Mouse (Mus musculus) liver, postnatal 0 days (tissue): ENCODE measurements at regions not wholly inside any gene's neighbourhood (a gene's known extent, or its start where the extent isn't known, plus 50 kb on each side); places are given as distances from the start of the nearest gene placed in this dataset.

Experiments used
- ATAC-seq: fragments of 200-750 bp; cut with Nextera tagmentation; 2 replicates; pipeline ENCODE4 v1.8.0; 2017; ENCODE audit warnings: mild to moderate bottlenecking, moderate library complexity
- DNase-seq: peaks from one replicate; pipeline ENCODE4 v3.0.0-alpha.2; 2016
- H3K27ac ChIP-seq: fragments of 300-500 bp; sonication (generic); 2 replicates; pipeline ENCODE4 v1.5.1; 2014; ENCODE audit warnings: antibody characterized with exemption, moderate library complexity, mild to moderate bottlenecking, low read depth
- H3K27me3 ChIP-seq: fragments of 300-500 bp; sonication (generic); 2 replicates; pipeline ENCODE4 v1.6.1; 2014; ENCODE audit warnings: low read length, control low read depth, mixed read lengths; ENCODE audit not compliant: insufficient read depth
- H3K36me3 ChIP-seq: fragments of 300-500 bp; sonication (generic); replicated peaks from 2 replicates; pipeline ENCODE4 v1.6.1; 2014; ENCODE audit warnings: mild to moderate bottlenecking, control low read depth, low read length, moderate library complexity, mixed read lengths; ENCODE audit not compliant: insufficient read depth
- H3K4me1 ChIP-seq: fragments of 300-500 bp; sonication (generic); 2 replicates; pipeline ENCODE4 v1.6.1; 2014; ENCODE audit warnings: antibody characterized with exemption, mild to moderate bottlenecking, control low read depth; ENCODE audit not compliant: insufficient read depth
- H3K4me2 ChIP-seq: fragments of 300-500 bp; sonication (generic); 2 replicates; pipeline ENCODE4 v1.6.1; 2014; ENCODE audit warnings: low read depth, mild to moderate bottlenecking, low read length, moderate library complexity, mixed read lengths
- H3K4me3 ChIP-seq: fragments of 300-500 bp; sonication (generic); 2 replicates; pipeline ENCODE4 v1.5.1; 2014; ENCODE audit warnings: low read depth, low read length
- H3K9ac ChIP-seq: fragments of 300-500 bp; sonication (generic); replicated peaks from 2 replicates; pipeline ENCODE4 v1.6.1; 2014; ENCODE audit warnings: mild to moderate bottlenecking, moderate library complexity
- H3K9me3 ChIP-seq: fragments of 300-500 bp; sonication (generic); 2 replicates; pipeline ENCODE4 v1.6.1; 2016; ENCODE audit warnings: mild to moderate bottlenecking, control low read depth, low read length, mixed read lengths
- CTCF ChIP-seq: sonication (generic); IDR thresholded peaks from 2 replicates; pipeline ENCODE4 v1.5.1; 2016; ENCODE audit warnings: antibody characterized with exemption, low read depth
- EP300 ChIP-seq: IDR thresholded peaks from 2 replicates; pipeline ENCODE4 v1.6.1; 2016; ENCODE audit warnings: antibody characterized with exemption, low read depth, mild to moderate bottlenecking
- WGBS: fragments of 180-500 bp; shearing (Covaris S2); extraction: QIAGEN DNeasy Blood & Tissue Kit; methylation state at CpG from one replicate; pipeline ENCODE4 v1.1.7; 2014; ENCODE audit not compliant: insufficient replicate concordance; 5-methylcytosine and 5-hydroxymethylcytosine counted together

GRCm38 (mm10) chr3:21934731-21935271, 141.7 kb upstream of the Tbl1xr1 start:
- Histone ChIP-seq H3K4me3 (peak overlapping the region; percentile 31), H3K36me3 (no peaks in the 10 kb centered on the region), H3K9ac (no peak overlapping the region), H3K4me2 (peak overlapping the region; percentile 68), H3K27ac (peak overlapping the region; percentile 75), H3K27me3 (no peaks in the 10 kb centered on the region), H3K9me3 (no peaks in the 10 kb centered on the region), H3K4me1 (peaks cover 39% of the 10 kb centered on the region)
- ATAC-seq (no peak), DNase-seq (no peak)
- TF ChIP-seq EP300: no peak
- TF ChIP-seq CTCF: no peak
- WGBS: 15% methylated on average over 5 of the region's 5 CpGs

DNA sequence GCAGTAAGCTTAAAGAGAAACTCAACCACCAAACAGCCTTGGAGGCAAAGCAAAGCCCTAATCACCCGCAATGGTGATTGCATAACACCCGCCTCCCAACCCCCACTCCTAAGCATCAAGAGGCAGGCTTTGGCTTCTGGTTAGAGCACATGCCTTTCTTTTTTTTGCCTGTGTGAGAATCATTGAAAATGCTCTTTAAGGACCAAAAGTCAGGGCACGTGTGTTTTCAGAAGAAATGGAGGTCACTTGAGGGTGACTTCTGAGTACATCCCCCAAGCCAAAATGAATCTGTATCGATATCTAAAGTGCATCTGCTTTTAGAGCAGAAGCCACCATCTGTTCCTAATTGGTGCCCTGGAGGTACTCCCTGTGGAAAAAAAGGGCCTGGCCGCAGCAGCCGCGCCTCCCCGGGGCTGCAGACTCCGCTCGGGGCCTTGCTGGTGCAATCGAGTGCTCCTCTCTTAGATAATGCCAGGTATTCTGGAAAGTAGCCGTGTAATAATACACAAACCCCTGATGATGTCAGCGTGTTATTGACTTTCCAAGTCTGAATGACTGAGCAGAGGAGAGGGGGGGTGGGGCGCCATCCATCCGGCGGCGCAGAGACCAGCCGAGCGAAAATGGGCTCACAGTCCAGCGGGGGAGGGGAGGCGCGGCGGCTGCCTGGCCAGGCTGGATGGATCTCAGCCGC, 140.7 kb upstream of the Tbl1xr1 start:
- WGBS: 2% methylated on average over 24 of the region's 24 CpGs
- Histone ChIP-seq H3K9ac (0 out of 2 replicates have a peak overlapping the region, but pooled peaks have one; percentile 16), H3K9me3 (no peaks in the 10 kb centered on the region), H3K4me1 (peaks cover 39% of the 10 kb centered on the region), H3K4me3 (peak overlapping the region; percentile 31), H3K36me3 (no peaks in the 10 kb centered on the region), H3K27me3 (no peaks in the 10 kb centered on the region), H3K4me2 (peak overlapping the region; percentile 68), H3K27ac (peak overlapping the region; percentile 75)
- DNase-seq (peak; percentile 93), ATAC-seq (peak; percentile 92)
- TF ChIP-seq CTCF (0 out of 2 replicates have a peak, but pooled peaks have one; percentile 1), EP300 (peak; percentile 92)

- 9% methylated on average over 8 of the region's 8 CpGs for WGBS
- TF ChIP-seq CTCF (no peak), EP300 (no peak)
- H3K4me2 ChIP-seq: peak overlapping the region; percentile 68
- ATAC-seq (peak; percentile 43), DNase-seq (no peak)
- no peaks in the 10 kb centered on the region for H3K36me3 ChIP-seq
- peaks cover 39% of the 10 kb centered on the region for H3K4me1 ChIP-seq
- H3K9ac ChIP-seq: peak overlapping the region; percentile 59; the same call in 1 of the 2 replicates
- H3K4me3 ChIP-seq: peak overlapping the region; percentile 31
- no peaks in the 10 kb centered on the region for H3K27me3 ChIP-seq
- no peaks in the 10 kb centered on the region for H3K9me3 ChIP-seq
- H3K27ac ChIP-seq: peak overlapping the region; percentile 55
Measured at GRCm38 (mm10) chr3:21936262-21936603, 140.2 kb upstream of the Tbl1xr1 start.

GRCm38 (mm10) chr3:21936616-21937015, 139.8 kb upstream of the Tbl1xr1 start:
- H3K4me3 ChIP-seq: peak overlapping the region; percentile 31; the same call in 1 of the 2 replicates
- H3K9ac ChIP-seq: peak overlapping the region; percentile 59
- peaks cover 36% of the 10 kb centered on the region for H3K4me1 ChIP-seq

GRCm38 (mm10) chr3:21937281-21938035, 139.0 kb upstream of the Tbl1xr1 start:
- ATAC-seq (no peak), DNase-seq (no peak)
- no peaks in the 10 kb centered on the region for H3K9me3 ChIP-seq
- peaks cover 33% of the 10 kb centered on the region for H3K4me1 ChIP-seq
- 48% methylated on average over 7 of the region's 7 CpGs for WGBS
- no peaks in the 10 kb centered on the region for H3K36me3 ChIP-seq
- H3K4me2 ChIP-seq: no peak overlapping the region
- H3K4me3 ChIP-seq: no peak overlapping the region
- H3K27ac ChIP-seq: peak overlapping the region; percentile 55; the same call in 1 of the 2 replicates
- H3K9ac ChIP-seq: no peak overlapping the region; the same call in 1 of the 2 replicates
- H3K27me3 ChIP-seq: no peaks in the 10 kb centered on the region
- no peak for TF ChIP-seq EP300
- no peak for TF ChIP-seq CTCF

More at GRCm38 (mm10) chr3:21936616-21937015, 139.8 kb upstream of the Tbl1xr1 start:
- H3K27ac ChIP-seq: peak overlapping the region; percentile 55
- no peaks in the 10 kb centered on the region for H3K36me3 ChIP-seq
- no peaks in the 10 kb centered on the region for H3K9me3 ChIP-seq
- DNase-seq: peak; percentile 23
- ATAC-seq: no peak
- H3K4me2 ChIP-seq: peak overlapping the region; percentile 68
- WGBS: 20% methylated on average over 8 of the region's 8 CpGs
- no peaks in the 10 kb centered on the region for H3K27me3 ChIP-seq
- no peak for TF ChIP-seq EP300
- TF ChIP-seq CTCF: no peak
